Comparison of ENCODE assay signal across 26 mouse cellular contexts in the genomic region with DNA sequence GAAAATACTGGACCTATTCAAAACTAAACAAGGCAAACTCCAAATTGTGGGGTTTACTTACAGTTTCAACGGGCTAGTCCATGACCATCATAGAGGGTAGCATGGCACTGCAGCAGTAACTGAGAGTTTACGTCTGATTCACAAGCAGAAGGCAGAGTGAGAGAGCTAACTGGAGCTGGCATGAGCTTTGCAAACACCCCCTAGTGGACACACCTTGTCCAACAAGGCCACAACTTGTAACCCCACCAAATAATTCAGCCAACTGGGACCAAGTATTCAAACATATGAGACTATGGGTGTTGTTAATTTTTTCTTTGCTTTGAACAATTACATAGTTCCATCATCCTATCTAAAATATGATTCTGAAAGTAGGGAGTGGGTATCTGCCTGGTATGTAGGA. TPM values are rescaled to one million over a fixed set of nuclear protein-coding genes. Genes with fewer than 3 reads are reported as not detected.
DNase-seq lines count a peak whose midpoint lies in the region; TF ChIP-seq lines count a peak whose summit lies in the region.
"Had no signal": no experiment of that assay in that cellular context is flagged by ENCODE, and none has a peak within 500 bp of the region (broad histone marks: within the 10 kb centered on the region; RNA-seq: fewer than 3 reads in every experiment).

No protein-coding gene starts in this region.

- H3K9ac ChIP-seq in heart, adult 2 months (ENCODE audit: low read depth, low read length), result no peak overlapping the region
- H3K9ac ChIP-seq: heart, embryonic 15.5 days had no signal

- intact Hi-C loops in heart, adult 2 months (cut with DNase I), result no loop called here

- 96% methylated on average over 2 of the region's 2 CpGs for WGBS in heart, adult 2 months
- WGBS in cerebellum, adult 2 months, result 97% methylated on average over 2 of the region's 2 CpGs

- H3K4me3 ChIP-seq in heart, adult 2 months, result no peak overlapping the region
- H3K4me3 ChIP-seq in cerebellum, adult 2 months (replicated peaks; ENCODE audit: insufficient read depth, low read depth, low read length), result no peak overlapping the region
- H3K4me3 ChIP-seq: embryonic facial prominence, embryonic 10.5 days; gastrocnemius, adult 2 months; heart, embryonic 15.5 days; left cerebral cortex, adult 2 months; limb, embryonic 10.5 days; megakaryocyte, embryonic 14.5 days had no signal

- DNase-seq in heart, adult 11 months, result peak; percentile 27
- DNase-seq in heart, adult 2 months, result no peak
- peak; percentile 31 for DNase-seq in thymus, postnatal 0 days (ENCODE audit: low spot score)
- DNase-seq in thymus, postnatal 25 days, result no peak
- DNase-seq in induced T-regulatory cell, adult 2 months (ENCODE audit: low read depth), result peak; percentile 37
- peak; percentile 25 for DNase-seq in thymus, postnatal 4 days
- DNase-seq in cerebellum, adult 2 months, result no peak
- no peak for DNase-seq in cerebellum, adult 11 months
- DNase-seq: adrenal gland, postnatal 25 days; cerebellum, adult 8-10 months; gastrocnemius, adult 2 months; heart, postnatal 4 days; kidney, adult 18-20 months; kidney, postnatal 25 days; retina, postnatal 1 day had no signal

- no peak for TF ChIP-seq POLR2A in heart, adult 2 months (IDR thresholded peaks at IDR 0.05; ENCODE audit: insufficient read depth, low read depth, low read length)
- TF ChIP-seq POLR2A in cerebellum, adult 2 months (IDR thresholded peaks at IDR 0.05; ENCODE audit: borderline replicate concordance, insufficient read depth, low read length), result no peak

- no peak for TF ChIP-seq EP300 in heart, adult 2 months (IDR thresholded peaks at IDR 0.05; ENCODE audit: insufficient read depth, low read depth, low read length)

- no peaks in the 10 kb centered on the region for H3K36me3 ChIP-seq in heart, adult 2 months (ENCODE audit: control insufficient read depth, insufficient read depth, low read length)

- no peaks in the 10 kb centered on the region for H3K27me3 ChIP-seq in heart, adult 2 months (ENCODE audit: control insufficient read depth, insufficient read depth, low read length)
- no peaks in the 10 kb centered on the region for H3K27me3 ChIP-seq in cerebellum, adult 2 months (ENCODE audit: control insufficient read depth, insufficient read depth, low read length)
- H3K27me3 ChIP-seq: heart, embryonic 15.5 days; megakaryocyte, embryonic 14.5 days had no signal

- TF ChIP-seq CTCF in heart, adult 2 months (IDR thresholded peaks at IDR 0.05), result no peak
- no peak for TF ChIP-seq CTCF in cerebellum, adult 2 months (IDR thresholded peaks at IDR 0.05; ENCODE audit: borderline replicate concordance, insufficient read depth, low read depth, low read length)

- no peaks in the 10 kb centered on the region for H3K4me1 ChIP-seq in heart, adult 2 months (ENCODE audit: control insufficient read depth, insufficient read depth, low read length)
- no peaks in the 10 kb centered on the region for H3K4me1 ChIP-seq in cerebellum, adult 2 months (ENCODE audit: control insufficient read depth, insufficient read depth, low read length)
- H3K4me1 ChIP-seq: embryonic facial prominence, embryonic 10.5 days; heart, embryonic 15.5 days; limb, embryonic 10.5 days; megakaryocyte, embryonic 14.5 days had no signal

- H3K27ac ChIP-seq in heart, adult 2 months, result no peak overlapping the region
- H3K27ac ChIP-seq in cerebellum, adult 2 months (ENCODE audit: insufficient read depth, low read length), result no peak overlapping the region
- H3K27ac ChIP-seq: embryonic facial prominence, embryonic 10.5 days; gastrocnemius, adult 2 months; heart, embryonic 15.5 days; left cerebral cortex, adult 2 months; limb, embryonic 10.5 days had no signal

- no peaks in the 10 kb centered on the region for H3K79me2 ChIP-seq in heart, adult 2 months (replicated peaks; ENCODE audit: control insufficient read depth, insufficient read depth, low read length)

RNA-seq across cellular contexts. Expression of gene Zfp369, which starts 8.2 kb away (rescaled TPM):
- 10 to 100 TPM; 21.2 to 23.3 TPM for total RNA-seq in heart, adult 2 months (2021)
- 11.0 and 18.6 TPM in 2 replicates for polyA plus RNA-seq in heart, adult 2 months (2012; rRNA removed)
- 12.5 and 15.3 TPM in 2 replicates for polyA plus RNA-seq in thymus, postnatal 0 days (2015; fragmentation: Nextera tagmentation; extraction: Ambion mirVana)
- 39.6 and 40.5 TPM in 2 replicates for polyA plus RNA-seq in cerebellum, adult 2 months (2012; rRNA removed)

RNA-seq across cellular contexts. Expression of gene Gm10775, which starts 27.4 kb away (rescaled TPM):
- not detected for total RNA-seq in heart, adult 2 months (2021)
- not detected in 2 replicates for polyA plus RNA-seq in heart, adult 2 months (2012; rRNA removed)
- polyA plus RNA-seq in thymus, postnatal 0 days (2015; fragmentation: Nextera tagmentation; extraction: Ambion mirVana), result not detected in 2 replicates
- 0.32 and 0.56 TPM in 2 replicates for polyA plus RNA-seq in cerebellum, adult 2 months (2012; rRNA removed)
- total RNA-seq: adrenal gland, postnatal 25 days; common myeloid progenitor, adult 5-6 weeks; gastrocnemius, adult 2 months; granulocyte monocyte progenitor cell, adult 5-6 weeks; heart, postnatal 4 days; liver, adult 2 months had no signal
- polyA plus RNA-seq: embryonic facial prominence, embryonic 10.5 days; forebrain, embryonic 11.5 days; heart, embryonic 15.5 days; limb, embryonic 10.5 days; liver, adult 2 months; lung, embryonic 16.5 days; stomach, embryonic 16.5 days had no signal

Comparison
In these comparisons a context has a peak if more than half of its experiments do, and no peak if none do; other contexts are left out.
1. DNase-seq: peak in heart, adult 11 months (single experiment), thymus, postnatal 0 days (single experiment), induced T-regulatory cell, adult 2 months (single experiment) and thymus, postnatal 4 days (single experiment); none in heart, adult 2 months (0 of 2), thymus, postnatal 25 days (single experiment), cerebellum, adult 2 months (0 of 2) and cerebellum, adult 11 months (single experiment).